Mouse (Mus musculus) central nervous system, embryonic 18 days (tissue): ENCODE results near the gene Piezo1. TPM values are rescaled to one million over a fixed set of nuclear protein-coding genes. Genes with fewer than 3 reads are reported as not detected.

Experiments used
- polyA plus RNA-seq: library from polyadenylated mRNA; depleted of rRNA; stranded (reverse); fragments of >200 nt; gene quantifications from 2 replicates; pipeline ENCODE4 v1.2.3, GENCODE M21; 2012; rRNA removed

Piezo1 gene
- polyA plus RNA-seq = 16.1 and 19.0 TPM in 2 replicates

GRCm38 (mm10) chr8:122551265-122552051 is at the start of gene Piezo1:
Piezo1 (minus strand) TSS chr8:122551329.

GRCm38 (mm10) chr8:122576648-122577022 is 25.5 kb upstream of the Piezo1 start, which contains the start of gene Aprt:
Aprt (minus strand) TSS chr8:122576909.

GRCm38 (mm10) chr8:122567361-122568108 is 16.4 kb upstream of the Piezo1 start, which contains the start of gene Cdt1:
Cdt1 (plus strand) TSS chr8:122568015.

GRCm38 (mm10) chr8:122475580-122476320 is 75.4 kb downstream of the Piezo1 start, which contains the start of the genes Rnf166 and Ctu2:
Rnf166 (minus strand) TSS chr8:122476064.
Ctu2 (plus strand) TSS chr8:122476143.

GRCm38 (mm10) chr8:122460524-122461472 is 90.3 kb downstream of the Piezo1 start, which contains the start of gene Snai3:
Snai3 (minus strand) TSS chr8:122460733.

GRCm38 (mm10) chr8:122443262-122444006 is 107.7 kb downstream of the Piezo1 start, which contains the start of gene Mvd:
Mvd (minus strand) TSS chr8:122443422.

GRCm38 (mm10) chr8:122432443-122433268 is 118.5 kb downstream of the Piezo1 start, which contains the start of gene Cyba:
Cyba (minus strand) TSS chr8:122432930.

Other genes starting within 250 kb of the Piezo1 start
- 0.66 and 0.67 TPM in 2 replicates for gene Trhr2, start 190.6 kb downstream of the Piezo1 start, polyA plus RNA-seq
- gene Zc3h18, start 174.7 kb downstream of the Piezo1 start, polyA plus RNA-seq = 34.3 and 36.5 TPM in 2 replicates
- 0.44 and 0.49 TPM in 2 replicates for gene Il17c, start 129.3 kb downstream of the Piezo1 start, polyA plus RNA-seq
- gene Cyba, start 118.4 kb downstream of the Piezo1 start, polyA plus RNA-seq = 16.3 and 19.0 TPM in 2 replicates
- 94.1 and 97.0 TPM in 2 replicates for gene Mvd, start 107.9 kb downstream of the Piezo1 start, polyA plus RNA-seq
- 0.25 TPM in 1 of 2 replicates, not detected in the other for gene Snai3, start 90.6 kb downstream of the Piezo1 start, polyA plus RNA-seq
- gene Rnf166, start 75.3 kb downstream of the Piezo1 start, polyA plus RNA-seq = 48.6 TPM in 2 replicates
- gene Ctu2, start 75.2 kb downstream of the Piezo1 start, polyA plus RNA-seq = 94.0 and 94.5 TPM in 2 replicates
- 10.5 and 11.4 TPM in 2 replicates for gene Cdt1, start 16.7 kb upstream of the Piezo1 start, polyA plus RNA-seq
- gene Aprt, start 25.6 kb upstream of the Piezo1 start, polyA plus RNA-seq = 117 and 121 TPM in 2 replicates
- 8.0 and 8.2 TPM in 2 replicates for gene Galns, start 60.1 kb upstream of the Piezo1 start, polyA plus RNA-seq
- gene Trappc2l, start 60.3 kb upstream of the Piezo1 start, polyA plus RNA-seq = 161 and 186 TPM in 2 replicates
- gene Pabpn1l, start 71.4 kb upstream of the Piezo1 start, polyA plus RNA-seq = not detected in 2 replicates
- gene Cbfa2t3, start 147.8 kb upstream of the Piezo1 start, polyA plus RNA-seq = 6.3 and 8.0 TPM in 2 replicates
- 16.7 and 17.2 TPM in 2 replicates for gene Acsf3, start 224.2 kb upstream of the Piezo1 start, polyA plus RNA-seq